Mouse (Mus musculus) midbrain, embryonic 13.5 days (tissue): ENCODE results near the gene Lhx9. TPM values are rescaled to one million over a fixed set of nuclear protein-coding genes. Genes with fewer than 3 reads are reported as not detected.

Source experiments
- ATAC-seq: fragments of 200-750 bp; cut with Nextera tagmentation; 2 replicates; pipeline ENCODE4 v1.8.0; 2017; ENCODE audit warnings: mild to moderate bottlenecking, moderate TSS enrichment, moderate library complexity
- H3K27ac ChIP-seq: fragments of 300-500 bp; sonication (generic); 2 replicates; pipeline ENCODE4 v1.5.1; 2015; ENCODE audit warnings: inconsistent platforms, mild to moderate bottlenecking, moderate library complexity
- H3K27me3 ChIP-seq: fragments of 300-500 bp; sonication (generic); 2 replicates; pipeline ENCODE4 v1.6.1; 2015; ENCODE audit warnings: mild to moderate bottlenecking, inconsistent platforms
- H3K36me3 ChIP-seq: fragments of 300-500 bp; sonication (generic); 2 replicates; pipeline ENCODE4 v1.6.1; 2015; ENCODE audit warnings: mild to moderate bottlenecking, inconsistent platforms
- H3K4me1 ChIP-seq: fragments of 300-500 bp; sonication (generic); replicated peaks from 2 replicates; pipeline ENCODE4 v1.6.1; 2015; ENCODE audit warnings: inconsistent platforms
- H3K4me2 ChIP-seq: fragments of 300-500 bp; sonication (generic); replicated peaks from 2 replicates; pipeline ENCODE4 v1.6.1; 2015; ENCODE audit warnings: moderate library complexity, mild to moderate bottlenecking, inconsistent platforms
- H3K4me3 ChIP-seq: fragments of 300-500 bp; sonication (generic); replicated peaks from 2 replicates; pipeline ENCODE4 v1.5.1; 2015; ENCODE audit warnings: mild to moderate bottlenecking, inconsistent platforms
- H3K9ac ChIP-seq: fragments of 300-500 bp; sonication (generic); replicated peaks from 2 replicates; pipeline ENCODE4 v1.6.1; 2015; ENCODE audit warnings: mild to moderate bottlenecking, inconsistent platforms
- H3K9me3 ChIP-seq: fragments of 300-500 bp; sonication (generic); 2 replicates; pipeline ENCODE4 v1.6.1; 2016; ENCODE audit warnings: mild to moderate bottlenecking, inconsistent platforms
- WGBS: fragments of 180-500 bp; shearing (Covaris S2); methylation state at CpG from one replicate; pipeline ENCODE4 v1.1.7; 2015; 5-methylcytosine and 5-hydroxymethylcytosine counted together
- polyA plus RNA-seq: library from polyadenylated mRNA; unstranded; fragments of >200 nt; fragmentation: Nextera tagmentation; extraction: Ambion mirVana; gene quantifications from 2 replicates; pipeline ENCODE4 v1.2.1, GENCODE M21; 2015

Lhx9 gene
- polyA plus RNA-seq, 1 experiment from 2014 or later: 132 TPM

DNA sequence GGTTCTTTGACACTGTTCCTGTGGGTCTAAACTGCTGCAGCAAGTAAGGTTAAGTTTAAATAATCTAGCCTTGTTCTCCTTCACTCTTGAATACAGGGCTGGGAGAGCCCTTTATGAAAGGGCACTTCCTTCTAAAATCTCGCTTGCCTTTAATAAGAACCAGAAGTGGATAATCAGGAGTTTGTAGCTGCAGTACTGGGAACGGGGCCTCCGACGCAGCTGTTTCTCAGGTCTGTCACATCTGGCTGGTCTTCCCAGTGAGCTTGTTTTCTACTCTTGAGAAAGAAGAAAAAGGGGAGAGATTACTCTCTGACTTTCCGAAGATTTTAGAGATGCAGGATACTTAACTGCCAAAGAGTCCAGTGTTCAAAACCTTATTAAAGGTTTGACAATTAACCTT lies 64.4 kb downstream of the Lhx9 start:
- no peak for ATAC-seq
- Histone ChIP-seq H3K9me3 (no peaks in the 10 kb centered on the region), H3K27ac (no peak overlapping the region), H3K36me3 (no peaks in the 10 kb centered on the region), H3K9ac (no peak overlapping the region), H3K4me2 (no peak overlapping the region), H3K4me3 (no peak overlapping the region), H3K27me3 (no peaks in the 10 kb centered on the region), H3K4me1 (no peaks in the 10 kb centered on the region; the same call in 1 of the 2 replicates)
- 82% methylated on average over 5 of the region's 5 CpGs for WGBS

Other genes starting within 250 kb of the Lhx9 start
- gene Nek7, start 228.4 kb downstream of the Lhx9 start, polyA plus RNA-seq: 21.8 and 23.6 TPM in 2 replicates
- 50.8 and 53.7 TPM in 2 replicates for gene 2310009B15Rik, start 8.3 kb upstream of the Lhx9 start, polyA plus RNA-seq
- 13.0 and 13.1 TPM in 2 replicates for gene Dennd1b, start 114.9 kb upstream of the Lhx9 start, polyA plus RNA-seq